Mouse (Mus musculus): ENCODE measurements around the gene Phldb1.

The Phldb1 gene

GRCm38 (mm10) chr9:44727441-44727840 lies 7.6 kb downstream of the Phldb1 start:
- DNase-seq (ENCODE audit: extremely low read depth, low read depth, low spot score), result no peak

GRCm38 (mm10) chr9:44726431-44727146 lies 8.4 kb downstream of the Phldb1 start:
- no peak for DNase-seq (ENCODE audit: extremely low read depth, low read depth, low spot score)

GRCm38 (mm10) chr9:44724665-44725064 lies 10.3 kb downstream of the Phldb1 start:
- no peak for DNase-seq (ENCODE audit: extremely low read depth, low read depth, low spot score)

GRCm38 (mm10) chr9:44724223-44724622 lies 10.8 kb downstream of the Phldb1 start:
- no peak for DNase-seq (ENCODE audit: extremely low read depth, low read depth, low spot score)

- no peak for DNase-seq (ENCODE audit: extremely low read depth, low read depth, low spot score)
These were observed 11.4 kb downstream of the Phldb1 start for GRCm38 (mm10) chr9:44723521-44724041.

GRCm38 (mm10) chr9:44723008-44723407 lies 12.0 kb downstream of the Phldb1 start:
- DNase-seq (ENCODE audit: extremely low read depth, low read depth, low spot score), result no peak

GRCm38 (mm10) chr9:44722575-44722974 lies 12.4 kb downstream of the Phldb1 start:
- no peak for DNase-seq (ENCODE audit: extremely low read depth, low read depth, low spot score)

GRCm38 (mm10) chr9:44721877-44722186 lies 13.2 kb downstream of the Phldb1 start:
- no peak for DNase-seq (ENCODE audit: extremely low read depth, low read depth, low spot score)

GRCm38 (mm10) chr9:44721154-44721876 lies 13.7 kb downstream of the Phldb1 start:
- DNase-seq (ENCODE audit: extremely low read depth, low read depth, low spot score), result no peak

- no peak for DNase-seq (ENCODE audit: extremely low read depth, low read depth, low spot score)
These were observed 14.4 kb downstream of the Phldb1 start for GRCm38 (mm10) chr9:44720358-44721153.

- DNase-seq (ENCODE audit: extremely low read depth, low read depth, low spot score), result no peak
These were observed 15.2 kb downstream of the Phldb1 start for GRCm38 (mm10) chr9:44719632-44720357.

GRCm38 (mm10) chr9:44718937-44719631 lies 15.9 kb downstream of the Phldb1 start:
- DNase-seq (ENCODE audit: extremely low read depth, low read depth, low spot score), result peak; percentile 54

GRCm38 (mm10) chr9:44717822-44718242 lies 17.2 kb downstream of the Phldb1 start:
- DNase-seq (ENCODE audit: extremely low read depth, low read depth, low spot score), result no peak

- no peak for DNase-seq (ENCODE audit: extremely low read depth, low read depth, low spot score)
These were observed 17.8 kb downstream of the Phldb1 start for GRCm38 (mm10) chr9:44716997-44717821.

GRCm38 (mm10) chr9:44715705-44716362 lies 19.2 kb downstream of the Phldb1 start:
- DNase-seq (ENCODE audit: extremely low read depth, low read depth, low spot score), result no peak

GRCm38 (mm10) chr9:44715109-44715508 lies 19.9 kb downstream of the Phldb1 start:
- DNase-seq (ENCODE audit: extremely low read depth, low read depth, low spot score), result no peak

GRCm38 (mm10) chr9:44713574-44713973 lies 21.4 kb downstream of the Phldb1 start:
- no peak for DNase-seq (ENCODE audit: extremely low read depth, low read depth, low spot score)

- DNase-seq (ENCODE audit: extremely low read depth, low read depth, low spot score), result no peak
These were observed 21.9 kb downstream of the Phldb1 start for GRCm38 (mm10) chr9:44713080-44713479.

GRCm38 (mm10) chr9:44711602-44712001 lies 23.4 kb downstream of the Phldb1 start:
- DNase-seq (ENCODE audit: extremely low read depth, low read depth, low spot score), result no peak
